Mouse (Mus musculus) hindbrain, embryonic 15.5 days (tissue): Measurements from ENCODE around the gene Fth1. TPM values are rescaled to one million over a fixed set of nuclear protein-coding genes. Genes with fewer than 3 reads are reported as not detected.
A peak's percentile ranks its signal among the peaks of the same experiment; 100 is the strongest.
"Not testable (repeated sequence)": the region's sequence is repeated elsewhere in the genome, so short reads cannot be mapped to it uniquely, and the experiment has no call there.

Experiments used
- ATAC-seq: fragments of 200-750 bp; cut with Nextera tagmentation; 2 replicates; pipeline ENCODE4 v1.8.0; 2017; ENCODE audit warnings: low read depth, moderate number of reproducible peaks, moderate TSS enrichment; ENCODE audit not compliant: low FRiP score
- H3K27ac ChIP-seq: fragments of 300-500 bp; sonication (generic); replicated peaks from 2 replicates; pipeline ENCODE4 v1.5.1; 2015; ENCODE audit warnings: mild to moderate bottlenecking, inconsistent platforms
- H3K27me3 ChIP-seq: fragments of 300-500 bp; sonication (generic); 2 replicates; pipeline ENCODE4 v1.6.1; 2015; ENCODE audit warnings: control low read depth, inconsistent platforms
- H3K36me3 ChIP-seq: fragments of 300-500 bp; sonication (generic); 2 replicates; pipeline ENCODE4 v1.6.1; 2015; ENCODE audit warnings: control low read depth, inconsistent platforms
- H3K4me1 ChIP-seq: fragments of 300-500 bp; sonication (generic); replicated peaks from 2 replicates; pipeline ENCODE4 v1.6.1; 2015; ENCODE audit warnings: control low read depth, inconsistent platforms
- H3K4me2 ChIP-seq: fragments of 300-500 bp; sonication (generic); 2 replicates; pipeline ENCODE4 v1.6.1; 2015; ENCODE audit warnings: moderate library complexity, mild to moderate bottlenecking, inconsistent platforms
- H3K4me3 ChIP-seq: fragments of 300-500 bp; sonication (generic); 2 replicates; pipeline ENCODE4 v1.5.1; 2015; ENCODE audit warnings: mild to moderate bottlenecking, inconsistent platforms
- H3K9ac ChIP-seq: fragments of 300-500 bp; sonication (generic); 2 replicates; pipeline ENCODE4 v1.6.1; 2015; ENCODE audit warnings: inconsistent platforms
- H3K9me3 ChIP-seq: fragments of 300-500 bp; sonication (generic); 2 replicates; pipeline ENCODE4 v1.6.1; 2016; ENCODE audit warnings: control low read depth, inconsistent platforms
- WGBS: fragments of 180-500 bp; shearing (Covaris S2); methylation state at CpG from one replicate; pipeline ENCODE4 v1.1.7; 2015; 5-methylcytosine and 5-hydroxymethylcytosine counted together
- polyA plus RNA-seq: library from polyadenylated mRNA; unstranded; fragments of >200 nt; fragmentation: Nextera tagmentation; extraction: Ambion mirVana; gene quantifications from 2 replicates; pipeline ENCODE4 v1.2.1, GENCODE M21; 2015

The Fth1 gene
- polyA plus RNA-seq = 1,700 and 1,726 TPM in 2 replicates

DNA sequence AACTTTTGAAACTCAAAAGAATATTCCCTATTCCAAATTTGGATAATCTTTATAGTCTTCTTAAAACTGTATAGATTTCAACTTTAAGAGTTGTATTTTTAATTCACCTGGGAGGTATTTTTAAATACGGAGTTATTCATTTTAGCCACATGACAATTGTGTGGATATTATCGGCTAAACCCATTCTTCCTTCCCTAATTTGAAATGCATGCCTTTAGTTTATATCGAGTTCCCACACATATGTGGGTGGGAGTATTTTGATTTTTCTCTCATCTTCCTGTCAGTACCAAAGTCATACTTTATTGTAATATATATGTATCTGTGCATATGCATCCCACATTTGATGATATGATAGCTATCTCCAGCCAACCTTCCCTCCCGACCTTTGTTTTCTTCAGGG is at the start of gene Fth1:
TSS of gene Fth1 (plus strand) at position 341 of the 400 bp plus-strand sequence.
- ATAC-seq = no peak
- H3K4me1 ChIP-seq = peaks cover 20% of the 10 kb centered on the region
- H3K36me3 ChIP-seq = peaks cover 6% of the 10 kb centered on the region
- no peak within 1 kb of the TSS for H3K27ac ChIP-seq
- H3K4me2 ChIP-seq = no peak within 1 kb of the TSS
- H3K9me3 ChIP-seq = no peaks in the 10 kb centered on the region
- no peaks in the 10 kb centered on the region for H3K27me3 ChIP-seq
- 93% methylated on average over 4 of the region's 4 CpGs for WGBS
- no peak within 1 kb of the TSS for H3K9ac ChIP-seq
- H3K4me3 ChIP-seq = 0 out of 2 replicates have a peak within 1 kb of the TSS, but pooled peaks have one; percentile 79

GRCm38 (mm10) chr19:9931167-9931607 is 49.2 kb upstream of the Fth1 start:
- not testable (repeated sequence) for H3K4me2 ChIP-seq, H3K9me3 ChIP-seq, ATAC-seq, H3K9ac ChIP-seq, H3K27ac ChIP-seq, H3K4me1 ChIP-seq, H3K27me3 ChIP-seq, H3K36me3 ChIP-seq, H3K4me3 ChIP-seq
- WGBS = 75% methylated on average over 2 of the region's 2 CpGs

DNA sequence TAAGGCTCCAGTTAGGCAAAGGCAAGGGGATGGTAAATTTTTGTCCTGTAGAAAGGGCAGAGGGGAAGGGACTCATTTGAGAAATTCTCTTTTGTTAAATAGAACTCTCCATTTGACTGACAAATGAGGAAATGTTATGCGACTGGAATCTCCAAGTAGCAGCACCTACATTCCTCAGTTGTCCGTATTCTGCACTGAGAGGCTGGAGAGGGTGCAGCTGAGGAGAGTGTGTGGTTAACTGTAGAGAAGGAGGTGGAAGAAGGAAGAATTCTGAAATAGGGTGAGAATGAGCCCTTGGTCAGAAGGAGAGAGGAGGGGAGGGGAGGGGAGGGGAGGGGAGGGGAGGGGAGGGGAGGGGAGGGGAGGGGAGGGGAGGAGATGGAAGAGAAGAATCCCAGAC is 46.5 kb upstream of the Fth1 start:
- WGBS = 78% methylated on average over 2 of the region's 2 CpGs
- H3K9ac ChIP-seq = no peak overlapping the region
- H3K27ac ChIP-seq = no peak overlapping the region
- H3K36me3 ChIP-seq = no peaks in the 10 kb centered on the region
- H3K4me3 ChIP-seq = no peak overlapping the region
- no peak overlapping the region for H3K4me2 ChIP-seq
- ATAC-seq = no peak
- H3K9me3 ChIP-seq = no peaks in the 10 kb centered on the region
- no peaks in the 10 kb centered on the region for H3K4me1 ChIP-seq
- H3K27me3 ChIP-seq = no peaks in the 10 kb centered on the region

- WGBS = 77% methylated on average over 5 of the region's 5 CpGs
These were observed 43.8 kb upstream of the Fth1 start for GRCm38 (mm10) chr19:9936579-9936978.

GRCm38 (mm10) chr19:9937428-9937827 is 43.0 kb upstream of the Fth1 start:
- Histone ChIP-seq H3K36me3 (no peaks in the 10 kb centered on the region), H3K9me3 (no peaks in the 10 kb centered on the region), H3K9ac (no peak overlapping the region), H3K4me1 (no peaks in the 10 kb centered on the region), H3K4me3 (no peak overlapping the region), H3K27ac (no peak overlapping the region), H3K27me3 (no peaks in the 10 kb centered on the region), H3K4me2 (no peak overlapping the region)
- 66% methylated on average over 5 of the region's 5 CpGs for WGBS
- no peak for ATAC-seq

More at GRCm38 (mm10) chr19:9936579-9936978, 43.8 kb upstream of the Fth1 start:
- no peak for ATAC-seq
- H3K27me3 ChIP-seq = no peaks in the 10 kb centered on the region
- no peak overlapping the region for H3K4me3 ChIP-seq
- no peaks in the 10 kb centered on the region for H3K9me3 ChIP-seq
- no peak overlapping the region for H3K27ac ChIP-seq
- H3K4me2 ChIP-seq = no peak overlapping the region
- H3K9ac ChIP-seq = no peak overlapping the region
- no peaks in the 10 kb centered on the region for H3K4me1 ChIP-seq
- no peaks in the 10 kb centered on the region for H3K36me3 ChIP-seq

DNA sequence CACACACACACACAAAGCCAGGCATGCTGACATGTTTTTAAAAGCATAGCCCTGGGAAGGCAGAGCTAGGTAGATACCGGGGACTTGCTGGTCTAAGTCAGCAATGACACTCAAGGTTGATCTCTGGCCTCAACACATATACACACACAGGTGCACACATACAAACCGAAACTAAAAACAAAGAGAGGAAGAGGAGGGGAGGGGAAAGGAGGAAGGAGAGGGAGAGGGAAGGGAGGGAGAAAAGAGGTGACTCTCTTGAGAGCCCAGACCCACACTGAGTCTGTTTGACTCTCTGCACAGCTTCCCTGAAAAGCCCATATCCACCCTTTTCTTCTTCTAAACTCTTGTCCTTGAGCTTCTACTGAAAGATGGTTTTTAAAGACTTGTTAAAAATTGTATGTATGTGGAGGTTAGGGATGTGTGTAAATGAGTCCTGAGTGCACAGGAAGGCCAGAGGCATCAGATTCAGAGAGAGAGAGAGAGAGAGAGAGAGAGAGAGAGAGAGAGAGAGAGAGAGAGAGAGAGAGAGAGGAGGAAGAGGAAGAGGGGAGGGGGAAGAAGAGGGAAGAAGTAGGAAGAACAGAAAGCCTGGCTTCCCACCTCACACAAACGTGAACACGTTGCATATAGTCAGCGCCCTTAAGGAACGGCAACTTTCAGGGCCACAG is 42.1 kb upstream of the Fth1 start:
- Histone ChIP-seq H3K27ac (no peak overlapping the region), H3K4me2 (no peak overlapping the region), H3K9ac (no peak overlapping the region), H3K4me3 (no peak overlapping the region), H3K27me3 (no peaks in the 10 kb centered on the region), H3K4me1 (no peaks in the 10 kb centered on the region), H3K9me3 (no peaks in the 10 kb centered on the region), H3K36me3 (no peaks in the 10 kb centered on the region)
- 83% methylated on average over 6 of the region's 6 CpGs for WGBS
- ATAC-seq = no peak

- no peak for ATAC-seq
- 76% methylated on average over 13 of the region's 13 CpGs for WGBS
- Histone ChIP-seq H3K4me2 (no peak overlapping the region), H3K4me3 (no peak overlapping the region), H3K4me1 (no peaks in the 10 kb centered on the region), H3K36me3 (no peaks in the 10 kb centered on the region), H3K9ac (no peak overlapping the region), H3K27ac (no peak overlapping the region), H3K9me3 (no peaks in the 10 kb centered on the region), H3K27me3 (no peaks in the 10 kb centered on the region)
These were observed 41.5 kb upstream of the Fth1 start for GRCm38 (mm10) chr19:9938824-9939303.

DNA sequence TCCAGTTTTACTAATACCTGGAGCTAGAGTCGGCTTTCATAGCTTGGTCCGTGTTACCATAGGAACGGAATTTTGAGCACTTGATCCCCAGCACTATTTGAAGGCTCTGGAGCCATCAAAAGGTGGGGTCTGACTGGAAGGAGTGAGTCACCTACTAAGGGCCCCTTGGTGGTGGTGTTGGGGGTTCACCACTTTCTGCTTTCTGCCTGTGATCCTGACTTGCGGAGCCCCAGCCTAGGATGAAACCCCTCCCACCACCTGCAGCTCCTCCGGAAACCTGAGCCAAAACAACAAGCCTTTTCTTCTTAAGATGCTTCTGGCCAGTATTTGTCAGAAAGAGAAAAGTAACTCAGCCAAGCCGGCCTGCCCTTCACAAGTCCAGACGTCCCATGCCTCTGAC is 40.6 kb upstream of the Fth1 start:
- Histone ChIP-seq H3K27me3 (no peaks in the 10 kb centered on the region), H3K4me2 (no peak overlapping the region), H3K4me3 (no peak overlapping the region), H3K4me1 (no peaks in the 10 kb centered on the region), H3K9me3 (no peaks in the 10 kb centered on the region), H3K9ac (no peak overlapping the region), H3K36me3 (no peaks in the 10 kb centered on the region), H3K27ac (no peak overlapping the region)
- 66% methylated on average over 7 of the region's 7 CpGs for WGBS
- ATAC-seq = no peak

GRCm38 (mm10) chr19:9940903-9941302 is 39.5 kb upstream of the Fth1 start:
- H3K27me3 ChIP-seq = no peaks in the 10 kb centered on the region
- no peak overlapping the region for H3K4me3 ChIP-seq
- H3K9me3 ChIP-seq = no peaks in the 10 kb centered on the region
- WGBS = 9% methylated on average over 4 of the region's 4 CpGs
- no peak overlapping the region for H3K9ac ChIP-seq
- no peaks in the 10 kb centered on the region for H3K36me3 ChIP-seq
- no peak overlapping the region for H3K4me2 ChIP-seq
- no peaks in the 10 kb centered on the region for H3K4me1 ChIP-seq
- no peak for ATAC-seq
- H3K27ac ChIP-seq = no peak overlapping the region

GRCm38 (mm10) chr19:9941809-9942208 is 38.6 kb upstream of the Fth1 start:
- H3K9ac ChIP-seq = no peak overlapping the region
- no peaks in the 10 kb centered on the region for H3K4me1 ChIP-seq
- H3K27ac ChIP-seq = no peak overlapping the region
- WGBS = 72% methylated on average over 1 of the region's 1 CpGs
- H3K36me3 ChIP-seq = no peaks in the 10 kb centered on the region
- no peak overlapping the region for H3K4me2 ChIP-seq
- ATAC-seq = no peak
- no peaks in the 10 kb centered on the region for H3K27me3 ChIP-seq
- no peaks in the 10 kb centered on the region for H3K9me3 ChIP-seq
- no peak overlapping the region for H3K4me3 ChIP-seq

- ATAC-seq = no peak
These were observed 37.6 kb upstream of the Fth1 start for GRCm38 (mm10) chr19:9942539-9943533.

More at GRCm38 (mm10) chr19:9942539-9943533, 37.6 kb upstream of the Fth1 start:
- no peaks in the 10 kb centered on the region for H3K9me3 ChIP-seq
- H3K27me3 ChIP-seq = no peaks in the 10 kb centered on the region
- H3K4me1 ChIP-seq = no peaks in the 10 kb centered on the region
- H3K36me3 ChIP-seq = no peaks in the 10 kb centered on the region
- H3K27ac ChIP-seq = no peak overlapping the region
- no peak overlapping the region for H3K9ac ChIP-seq
- H3K4me3 ChIP-seq = no peak overlapping the region
- no peak overlapping the region for H3K4me2 ChIP-seq
- 64% methylated on average over 10 of the region's 10 CpGs for WGBS
